Mouse (Mus musculus): ENCODE results near the gene Cenpf. TPM values are rescaled to one million over a fixed set of nuclear protein-coding genes. Genes with fewer than 3 reads are reported as not detected.

Gene Cenpf
- polyA plus RNA-seq, 1 experiment, result 5.4 TPM

- H3K4me3 ChIP-seq (ENCODE audit: insufficient read depth, poor library complexity, severe bottlenecking), result no peak overlapping the region
- TF ChIP-seq MAX (IDR thresholded peaks at IDR 0.05) (peak; percentile 45), CEBPB (IDR thresholded peaks at IDR 0.05; ENCODE audit: low read depth) (no peak), CTCF (IDR thresholded peaks at IDR 0.05; ENCODE audit: control insufficient read depth, insufficient read depth, insufficient read length) (no peak), FOSL1 (IDR thresholded peaks at IDR 0.05; ENCODE audit: insufficient read depth, low read length, poor library complexity, severe bottlenecking) (no peak), MYOD1 (IDR thresholded peaks at IDR 0.05; ENCODE audit: control insufficient read depth, insufficient read length, low read depth) (peak; percentile 31), MYOG (IDR thresholded peaks at IDR 0.05; ENCODE audit: control insufficient read depth, extremely low read depth, insufficient read length) (no peak), USF1 (IDR thresholded peaks at IDR 0.05; ENCODE audit: low read depth) (no peak)
Observed at GRCm38 (mm10) chr1:189715915-189716797, 28.3 kb upstream of the Cenpf start.

GRCm38 (mm10) chr1:189709001-189709400, 21.1 kb upstream of the Cenpf start:
- H3K27me3 ChIP-seq (ENCODE audit: control insufficient read depth, insufficient read depth, insufficient read length), result no peaks in the 10 kb centered on the region
- H3K79me2 ChIP-seq (ENCODE audit: control insufficient read depth, insufficient read depth), result no peaks in the 10 kb centered on the region
- no peaks in the 10 kb centered on the region for H3K36me3 ChIP-seq (ENCODE audit: control insufficient read depth, insufficient read depth)
- no peak overlapping the region for H3ac ChIP-seq (ENCODE audit: control insufficient read depth, insufficient read length, low read depth)
- TF ChIP-seq FOSL1 (IDR thresholded peaks at IDR 0.05; ENCODE audit: insufficient read depth, low read length, poor library complexity, severe bottlenecking) (no peak), CEBPB (IDR thresholded peaks at IDR 0.05; ENCODE audit: low read depth) (no peak), MYOG (IDR thresholded peaks at IDR 0.05; ENCODE audit: control insufficient read depth, extremely low read depth, insufficient read length) (no peak), MAX (IDR thresholded peaks at IDR 0.05) (no peak), CTCF (IDR thresholded peaks at IDR 0.05; ENCODE audit: control insufficient read depth, insufficient read depth, insufficient read length) (no peak), MYOD1 (IDR thresholded peaks at IDR 0.05; ENCODE audit: control insufficient read depth, insufficient read length, low read depth) (no peak), USF1 (IDR thresholded peaks at IDR 0.05; ENCODE audit: low read depth) (no peak)
- no peaks in the 10 kb centered on the region for H3K79me3 ChIP-seq (ENCODE audit: low read depth)
- H3K4me3 ChIP-seq (ENCODE audit: insufficient read depth, poor library complexity, severe bottlenecking), result no peak overlapping the region

More at GRCm38 (mm10) chr1:189715915-189716797, 28.3 kb upstream of the Cenpf start:
- no peaks in the 10 kb centered on the region for H3K36me3 ChIP-seq (ENCODE audit: control insufficient read depth, insufficient read depth)
- no peaks in the 10 kb centered on the region for H3K27me3 ChIP-seq (ENCODE audit: control insufficient read depth, insufficient read depth, insufficient read length)
- no peaks in the 10 kb centered on the region for H3K79me2 ChIP-seq (ENCODE audit: control insufficient read depth, insufficient read depth)
- peak overlapping the region; percentile 67 for H3ac ChIP-seq (ENCODE audit: control insufficient read depth, insufficient read length, low read depth)
- no peaks in the 10 kb centered on the region for H3K79me3 ChIP-seq (ENCODE audit: low read depth)

DNA sequence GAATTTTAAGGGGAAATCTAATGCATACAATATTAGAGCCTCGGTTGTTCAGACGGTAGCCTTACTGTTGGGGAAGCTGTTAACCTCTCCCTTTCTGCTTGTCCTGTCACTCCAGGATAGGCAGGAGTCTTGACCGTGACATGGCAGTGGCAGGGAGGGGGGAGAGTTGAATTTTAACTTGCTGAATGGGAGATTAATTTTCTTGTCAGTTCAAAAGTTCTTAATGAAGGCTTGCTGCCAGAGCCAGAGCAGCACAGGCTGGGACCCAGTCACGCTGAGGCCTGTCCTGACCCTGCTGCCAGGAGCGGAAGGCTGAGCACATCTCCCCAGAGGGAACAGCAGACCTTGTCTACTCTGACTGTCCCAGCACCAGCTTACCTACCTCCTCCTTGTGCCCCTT, 19.5 kb upstream of the Cenpf start:
- TF ChIP-seq MYOD1 (IDR thresholded peaks at IDR 0.05; ENCODE audit: control insufficient read depth, insufficient read length, low read depth) (no peak), CEBPB (IDR thresholded peaks at IDR 0.05; ENCODE audit: low read depth) (no peak), CTCF (IDR thresholded peaks at IDR 0.05; ENCODE audit: control insufficient read depth, insufficient read depth, insufficient read length) (no peak), MYOG (IDR thresholded peaks at IDR 0.05; ENCODE audit: control insufficient read depth, extremely low read depth, insufficient read length) (no peak), MAX (IDR thresholded peaks at IDR 0.05) (no peak), FOSL1 (IDR thresholded peaks at IDR 0.05; ENCODE audit: insufficient read depth, low read length, poor library complexity, severe bottlenecking) (no peak), USF1 (IDR thresholded peaks at IDR 0.05; ENCODE audit: low read depth) (no peak)
- Histone ChIP-seq H3K36me3 (ENCODE audit: control insufficient read depth, insufficient read depth) (no peaks in the 10 kb centered on the region), H3ac (ENCODE audit: control insufficient read depth, insufficient read length, low read depth) (no peak overlapping the region), H3K79me2 (ENCODE audit: control insufficient read depth, insufficient read depth) (no peaks in the 10 kb centered on the region), H3K4me3 (ENCODE audit: insufficient read depth, poor library complexity, severe bottlenecking) (no peak overlapping the region), H3K79me3 (ENCODE audit: low read depth) (no peaks in the 10 kb centered on the region), H3K27me3 (ENCODE audit: control insufficient read depth, insufficient read depth, insufficient read length) (no peaks in the 10 kb centered on the region)

DNA sequence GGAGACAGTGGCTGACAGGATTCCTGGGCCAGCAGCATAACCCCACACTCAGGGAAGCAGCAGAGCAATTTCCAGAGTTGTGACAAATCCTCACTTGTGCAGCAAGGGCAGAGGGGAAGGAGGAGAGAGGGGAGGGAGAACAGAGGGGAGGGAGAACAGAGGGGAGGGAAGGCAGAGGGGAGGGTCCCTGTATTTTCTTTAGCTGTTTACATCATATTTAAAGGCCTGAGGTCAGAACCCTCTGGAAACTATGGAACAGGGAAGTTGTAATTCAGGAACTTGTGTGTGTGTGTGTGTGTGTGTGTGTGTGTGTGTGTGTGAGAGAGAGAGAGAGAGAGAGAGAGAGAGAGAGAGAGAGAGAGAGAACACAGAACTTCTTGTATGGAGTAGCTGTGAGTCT, 19.1 kb upstream of the Cenpf start:
- no peak overlapping the region for H3ac ChIP-seq (ENCODE audit: control insufficient read depth, insufficient read length, low read depth)
- H3K79me2 ChIP-seq (ENCODE audit: control insufficient read depth, insufficient read depth), result no peaks in the 10 kb centered on the region
- no peaks in the 10 kb centered on the region for H3K27me3 ChIP-seq (ENCODE audit: control insufficient read depth, insufficient read depth, insufficient read length)
- TF ChIP-seq MAX (IDR thresholded peaks at IDR 0.05) (no peak), MYOD1 (IDR thresholded peaks at IDR 0.05; ENCODE audit: control insufficient read depth, insufficient read length, low read depth) (no peak), CTCF (IDR thresholded peaks at IDR 0.05; ENCODE audit: control insufficient read depth, insufficient read depth, insufficient read length) (no peak), CEBPB (IDR thresholded peaks at IDR 0.05; ENCODE audit: low read depth) (no peak), USF1 (IDR thresholded peaks at IDR 0.05; ENCODE audit: low read depth) (no peak), FOSL1 (IDR thresholded peaks at IDR 0.05; ENCODE audit: insufficient read depth, low read length, poor library complexity, severe bottlenecking) (no peak), MYOG (IDR thresholded peaks at IDR 0.05; ENCODE audit: control insufficient read depth, extremely low read depth, insufficient read length) (no peak)
- H3K36me3 ChIP-seq (ENCODE audit: control insufficient read depth, insufficient read depth), result no peaks in the 10 kb centered on the region
- H3K79me3 ChIP-seq (ENCODE audit: low read depth), result no peaks in the 10 kb centered on the region
- no peak overlapping the region for H3K4me3 ChIP-seq (ENCODE audit: insufficient read depth, poor library complexity, severe bottlenecking)

- H3K4me3 ChIP-seq (ENCODE audit: insufficient read depth, poor library complexity, severe bottlenecking), result no peak overlapping the region
- no peaks in the 10 kb centered on the region for H3K36me3 ChIP-seq (ENCODE audit: control insufficient read depth, insufficient read depth)
- no peaks in the 10 kb centered on the region for H3K27me3 ChIP-seq (ENCODE audit: control insufficient read depth, insufficient read depth, insufficient read length)
- H3ac ChIP-seq (ENCODE audit: control insufficient read depth, insufficient read length, low read depth), result no peak overlapping the region
- TF ChIP-seq MYOD1 (IDR thresholded peaks at IDR 0.05; ENCODE audit: control insufficient read depth, insufficient read length, low read depth) (no peak), MAX (IDR thresholded peaks at IDR 0.05) (no peak), CEBPB (IDR thresholded peaks at IDR 0.05; ENCODE audit: low read depth) (no peak), FOSL1 (IDR thresholded peaks at IDR 0.05; ENCODE audit: insufficient read depth, low read length, poor library complexity, severe bottlenecking) (no peak), CTCF (IDR thresholded peaks at IDR 0.05; ENCODE audit: control insufficient read depth, insufficient read depth, insufficient read length) (no peak), MYOG (IDR thresholded peaks at IDR 0.05; ENCODE audit: control insufficient read depth, extremely low read depth, insufficient read length) (no peak)
- no peaks in the 10 kb centered on the region for H3K79me2 ChIP-seq (ENCODE audit: control insufficient read depth, insufficient read depth)
- H3K79me3 ChIP-seq (ENCODE audit: low read depth), result no peaks in the 10 kb centered on the region
Observed at GRCm38 (mm10) chr1:189706040-189706645, 18.3 kb upstream of the Cenpf start.

Data from C2C12 (cell line).